Mouse (Mus musculus): ENCODE data around the gene Rnf115. TPM values are rescaled to one million over a fixed set of nuclear protein-coding genes. Genes with fewer than 3 reads are reported as not detected.
"Not testable (repeated sequence)": the region's sequence is repeated elsewhere in the genome, so short reads cannot be mapped to it uniquely, and the experiment has no call there.

The Rnf115 gene
- polyA plus RNA-seq (2014; fragmentation: Nextera tagmentation; extraction: Ambion mirVana): 53.7 and 54.2 TPM in 2 replicates

GRCm38 (mm10) chr3:96727343-96727827 is at the start of gene Rnf115, which contains the start of gene Polr3c:
Rnf115 (plus strand) TSS chr3:96727664.
Polr3c (minus strand) TSS chr3:96727628.
- no peaks in the 10 kb centered on the region for H3K27me3 ChIP-seq (ENCODE audit: insufficient read depth, low read length)
- DNase-seq: peak; percentile 97
- H3K4me3 ChIP-seq (ENCODE audit: low read depth, low read length): peak within 1 kb of the TSS; percentile 93
- 0% methylated on average over 52 of the region's 52 CpGs for WGBS
- peak within 1 kb of the TSS; percentile 84 for H3K27ac ChIP-seq (ENCODE audit: low read depth)
- H3K9me3 ChIP-seq (ENCODE audit: low read depth, low read length): no peaks in the 10 kb centered on the region
- H3K4me2 ChIP-seq: peak within 1 kb of the TSS; percentile 62
- peak within 1 kb of the TSS; percentile 82 for H3K9ac ChIP-seq
- H3K36me3 ChIP-seq (ENCODE audit: insufficient read depth): peaks cover 21% of the 10 kb centered on the region
- H3K4me1 ChIP-seq (ENCODE audit: insufficient read depth): peaks cover 14% of the 10 kb centered on the region
- TF ChIP-seq CTCF (IDR thresholded peaks at IDR 0.05; ENCODE audit: low read depth): no peak
- ATAC-seq (ENCODE audit: insufficient read depth): peak; percentile 99

DNA sequence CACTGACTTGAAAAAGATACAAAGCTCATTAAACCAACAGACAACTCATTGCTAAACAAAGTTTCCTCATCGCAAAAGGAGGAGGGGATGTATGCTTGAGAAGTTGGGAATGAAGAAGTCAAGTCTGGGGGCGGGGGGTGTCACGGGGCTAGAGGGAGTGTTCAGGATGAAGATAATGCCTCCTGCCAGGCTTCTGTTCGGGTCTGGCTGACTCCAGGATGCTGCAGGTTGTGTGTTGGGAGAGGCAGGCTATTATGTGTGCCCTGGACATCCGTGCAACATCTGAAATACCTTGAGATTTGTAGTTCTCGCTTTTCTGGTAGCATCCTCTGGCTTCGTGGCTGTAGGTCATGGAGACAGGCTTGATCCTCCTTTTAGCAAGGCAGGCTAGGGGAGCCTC is 49.0 kb upstream of the Rnf115 start:
- DNase-seq: no peak
- TF ChIP-seq CTCF (IDR thresholded peaks at IDR 0.05; ENCODE audit: low read depth): no peak

GRCm38 (mm10) chr3:96679159-96679674 is 48.2 kb upstream of the Rnf115 start:
- Histone ChIP-seq H3K4me1 (ENCODE audit: insufficient read depth) (no peaks in the 10 kb centered on the region), H3K36me3 (ENCODE audit: insufficient read depth) (no peaks in the 10 kb centered on the region), H3K27ac (ENCODE audit: low read depth) (no peak overlapping the region), H3K9me3 (ENCODE audit: low read depth, low read length) (no peaks in the 10 kb centered on the region), H3K4me3 (ENCODE audit: low read depth, low read length) (no peak overlapping the region), H3K9ac (no peak overlapping the region), H3K4me2 (no peak overlapping the region), H3K27me3 (ENCODE audit: insufficient read depth, low read length) (peaks cover 11% of the 10 kb centered on the region)
- ATAC-seq (ENCODE audit: insufficient read depth) (no peak), DNase-seq (no peak)
- 16% methylated on average over 5 of the region's 5 CpGs for WGBS
- no peak for TF ChIP-seq CTCF (IDR thresholded peaks at IDR 0.05; ENCODE audit: low read depth)

More for the DNA sequence above, 49.0 kb upstream of the Rnf115 start:
- Histone ChIP-seq H3K9ac (no peak overlapping the region), H3K36me3 (ENCODE audit: insufficient read depth) (no peaks in the 10 kb centered on the region), H3K27me3 (ENCODE audit: insufficient read depth, low read length) (peaks cover 9% of the 10 kb centered on the region; the same call in 1 of the 2 replicates), H3K4me1 (ENCODE audit: insufficient read depth) (no peaks in the 10 kb centered on the region), H3K27ac (ENCODE audit: low read depth) (no peak overlapping the region), H3K4me2 (no peak overlapping the region), H3K4me3 (ENCODE audit: low read depth, low read length) (no peak overlapping the region), H3K9me3 (ENCODE audit: low read depth, low read length) (no peaks in the 10 kb centered on the region)
- ATAC-seq (ENCODE audit: insufficient read depth): no peak
- WGBS: 68% methylated on average over 7 of the region's 7 CpGs

- H3K9me3 ChIP-seq (ENCODE audit: low read depth, low read length): no peaks in the 10 kb centered on the region
- H3K4me1 ChIP-seq (ENCODE audit: insufficient read depth): no peaks in the 10 kb centered on the region
- TF ChIP-seq CTCF (IDR thresholded peaks at IDR 0.05; ENCODE audit: low read depth): no peak
- H3K27me3 ChIP-seq (ENCODE audit: insufficient read depth, low read length): peaks cover 15% of the 10 kb centered on the region
- H3K4me2 ChIP-seq: no peak overlapping the region
- no peak overlapping the region for H3K9ac ChIP-seq
- no peak for DNase-seq
- no peaks in the 10 kb centered on the region for H3K36me3 ChIP-seq (ENCODE audit: insufficient read depth)
- H3K4me3 ChIP-seq (ENCODE audit: low read depth, low read length): no peak overlapping the region
- no peak overlapping the region for H3K27ac ChIP-seq (ENCODE audit: low read depth)
- no peak for ATAC-seq (ENCODE audit: insufficient read depth)
- 25% methylated on average over 12 of the region's 12 CpGs for WGBS
Observed at GRCm38 (mm10) chr3:96680269-96680956, 47.1 kb upstream of the Rnf115 start.

- H3K9me3 ChIP-seq (ENCODE audit: low read depth, low read length): no peaks in the 10 kb centered on the region
- no peaks in the 10 kb centered on the region for H3K36me3 ChIP-seq (ENCODE audit: insufficient read depth)
- H3K4me1 ChIP-seq (ENCODE audit: insufficient read depth): no peaks in the 10 kb centered on the region
- H3K27ac ChIP-seq (ENCODE audit: low read depth): no peak overlapping the region
- peaks cover 15% of the 10 kb centered on the region for H3K27me3 ChIP-seq (ENCODE audit: insufficient read depth, low read length)
- ATAC-seq (ENCODE audit: insufficient read depth): no peak
- H3K9ac ChIP-seq: no peak overlapping the region
- TF ChIP-seq CTCF (IDR thresholded peaks at IDR 0.05; ENCODE audit: low read depth): no peak
- no peak overlapping the region for H3K4me2 ChIP-seq
- WGBS: 87% methylated on average over 3 of the region's 3 CpGs
- H3K4me3 ChIP-seq (ENCODE audit: low read depth, low read length): no peak overlapping the region
- DNase-seq: no peak
Observed at GRCm38 (mm10) chr3:96683496-96683895, 44.0 kb upstream of the Rnf115 start.

GRCm38 (mm10) chr3:96684151-96684821 is 43.2 kb upstream of the Rnf115 start:
- H3K4me1 ChIP-seq (ENCODE audit: insufficient read depth): no peaks in the 10 kb centered on the region
- DNase-seq (no peak), ATAC-seq (ENCODE audit: insufficient read depth) (no peak)
- TF ChIP-seq CTCF (IDR thresholded peaks at IDR 0.05; ENCODE audit: low read depth): no peak
- H3K4me2 ChIP-seq: peak overlapping the region; percentile 56
- no peaks in the 10 kb centered on the region for H3K36me3 ChIP-seq (ENCODE audit: insufficient read depth)
- WGBS: 40% methylated on average over 17 of the region's 17 CpGs
- peak overlapping the region; percentile 24 for H3K4me3 ChIP-seq (ENCODE audit: low read depth, low read length)
- peak overlapping the region; percentile 17; the same call in 1 of the 2 replicates for H3K9ac ChIP-seq
- H3K27me3 ChIP-seq (ENCODE audit: insufficient read depth, low read length): peaks cover 15% of the 10 kb centered on the region
- H3K9me3 ChIP-seq (ENCODE audit: low read depth, low read length): no peaks in the 10 kb centered on the region
- no peak overlapping the region for H3K27ac ChIP-seq (ENCODE audit: low read depth)

GRCm38 (mm10) chr3:96684822-96685156 is 42.7 kb upstream of the Rnf115 start:
- Histone ChIP-seq H3K36me3 (ENCODE audit: insufficient read depth) (no peaks in the 10 kb centered on the region), H3K27me3 (ENCODE audit: insufficient read depth, low read length) (peaks cover 14% of the 10 kb centered on the region), H3K27ac (ENCODE audit: low read depth) (no peak overlapping the region), H3K9ac (peak overlapping the region; percentile 17; the same call in 1 of the 2 replicates), H3K4me2 (peak overlapping the region; percentile 56), H3K9me3 (ENCODE audit: low read depth, low read length) (no peaks in the 10 kb centered on the region), H3K4me3 (ENCODE audit: low read depth, low read length) (peak overlapping the region; percentile 24), H3K4me1 (ENCODE audit: insufficient read depth) (no peaks in the 10 kb centered on the region)
- ATAC-seq (ENCODE audit: insufficient read depth) (no peak), DNase-seq (peak; percentile 47)
- TF ChIP-seq CTCF (IDR thresholded peaks at IDR 0.05; ENCODE audit: low read depth): no peak
- WGBS: 12% methylated on average over 28 of the region's 28 CpGs

- H3K4me1 ChIP-seq (ENCODE audit: insufficient read depth); DNase-seq; ATAC-seq (ENCODE audit: insufficient read depth); H3K27me3 ChIP-seq (ENCODE audit: insufficient read depth, low read length); H3K27ac ChIP-seq (ENCODE audit: low read depth); H3K4me3 ChIP-seq (ENCODE audit: low read depth, low read length); H3K36me3 ChIP-seq (ENCODE audit: insufficient read depth); H3K9ac ChIP-seq; H3K9me3 ChIP-seq (ENCODE audit: low read depth, low read length); H3K4me2 ChIP-seq: not testable (repeated sequence)
- WGBS: 88% methylated on average over 5 of the region's 5 CpGs
Observed at GRCm38 (mm10) chr3:96686057-96686456, 41.4 kb upstream of the Rnf115 start.
